In genomic region chr16:5515867-5516266, GRCm38 (mm10) we compare ENCODE assay signal across 18 mouse cellular contexts.
A peak's percentile ranks its signal among the peaks of the same experiment; 100 is the strongest.
DNase-seq lines count a peak whose midpoint lies in the region; ATAC-seq lines count a peak whose summit lies in the region.
"Had no signal": no experiment of that assay in that cellular context is flagged by ENCODE, and none has a peak within 500 bp of the region (broad histone marks: within the 10 kb centered on the region; RNA-seq: fewer than 3 reads in every experiment).

No protein-coding gene starts in this region.

- H3K27me3 ChIP-seq in midbrain, embryonic 14.5 days (ENCODE audit: control insufficient read depth, insufficient read depth, low read length) = no peaks in the 10 kb centered on the region
- no peaks in the 10 kb centered on the region for H3K27me3 ChIP-seq in midbrain, embryonic 10.5 days (ENCODE audit: low read depth, poor library complexity, severe bottlenecking)
- no peaks in the 10 kb centered on the region; the same call in 1 of the 2 replicates for H3K27me3 ChIP-seq in intestine, embryonic 16.5 days (replicated peaks; ENCODE audit: control insufficient read depth, insufficient read depth, low read length)
- H3K27me3 ChIP-seq: embryonic facial prominence, embryonic 12.5 days; forebrain, embryonic 13.5 days; forebrain, embryonic 15.5 days had no signal

- H3K9ac ChIP-seq in midbrain, embryonic 14.5 days (replicated peaks; ENCODE audit: low read length) = no peak overlapping the region
- no peak overlapping the region for H3K9ac ChIP-seq in intestine, embryonic 16.5 days (ENCODE audit: low read depth, low read length)
- H3K9ac ChIP-seq: embryonic facial prominence, embryonic 12.5 days; forebrain, embryonic 13.5 days; forebrain, embryonic 15.5 days; forebrain, postnatal 0 days had no signal

- intact Hi-C loops in gastrocnemius, postnatal 36 days (cut with DNase I) = no loop called here

- WGBS in midbrain, embryonic 14.5 days = 60% methylated on average over 5 of the region's 5 CpGs
- WGBS in midbrain, embryonic 10.5 days = 91% methylated on average over 5 of the region's 5 CpGs
- WGBS in intestine, embryonic 16.5 days = 59% methylated on average over 5 of the region's 5 CpGs

- peak; percentile 25 for DNase-seq in midbrain, embryonic 14.5 days
- no peak for DNase-seq in midbrain, embryonic 10.5 days (ENCODE audit: low spot score)
- DNase-seq in gastrocnemius, postnatal 36 days = no peak
- no peak for DNase-seq in kidney, adult 9 months
- DNase-seq: adrenal gland, adult 2 months; adrenal gland, postnatal 10 days; adrenal gland, postnatal 25 days; cerebellum, adult 11-12 months; cerebellum, adult 2 months; cerebellum, adult 9-10 months; cerebellum, postnatal 10 days; cerebellum, postnatal 25 days; forebrain, postnatal 0 days had no signal

- ATAC-seq in midbrain, embryonic 14.5 days (ENCODE audit: low FRiP score, low TSS enrichment) = no peak
- ATAC-seq in intestine, embryonic 16.5 days = peak; percentile 80
- ATAC-seq: forebrain, embryonic 13.5 days; forebrain, embryonic 15.5 days; forebrain, postnatal 0 days had no signal

- no peak overlapping the region for H3K4me2 ChIP-seq in midbrain, embryonic 14.5 days (ENCODE audit: low read length)
- no peak overlapping the region for H3K4me2 ChIP-seq in intestine, embryonic 16.5 days (ENCODE audit: low read depth, low read length)
- H3K4me2 ChIP-seq: embryonic facial prominence, embryonic 12.5 days; forebrain, embryonic 13.5 days; forebrain, embryonic 15.5 days had no signal

- no peak overlapping the region for H3K4me3 ChIP-seq in midbrain, embryonic 14.5 days (replicated peaks; ENCODE audit: low read depth, low read length)
- no peak overlapping the region for H3K4me3 ChIP-seq in midbrain, embryonic 10.5 days
- H3K4me3 ChIP-seq in intestine, embryonic 16.5 days (ENCODE audit: low read length) = no peak overlapping the region
- H3K4me3 ChIP-seq: embryonic facial prominence, embryonic 10.5 days; embryonic facial prominence, embryonic 12.5 days; forebrain, embryonic 13.5 days; forebrain, embryonic 15.5 days had no signal

- H3K36me3 ChIP-seq in midbrain, embryonic 14.5 days (ENCODE audit: control insufficient read depth, insufficient read depth, low read length) = no peaks in the 10 kb centered on the region
- H3K36me3 ChIP-seq in midbrain, embryonic 10.5 days = no peaks in the 10 kb centered on the region
- no peaks in the 10 kb centered on the region for H3K36me3 ChIP-seq in intestine, embryonic 16.5 days (ENCODE audit: control insufficient read depth, insufficient read depth, low read length)
- H3K36me3 ChIP-seq: embryonic facial prominence, embryonic 10.5 days; embryonic facial prominence, embryonic 12.5 days; forebrain, embryonic 15.5 days had no signal

- H3K4me1 ChIP-seq in midbrain, embryonic 14.5 days (ENCODE audit: control insufficient read depth, insufficient read depth, low read length) = peaks cover 5% of the 10 kb centered on the region; the same call in 1 of the 2 replicates
- H3K4me1 ChIP-seq in midbrain, embryonic 10.5 days = peaks cover 13% of the 10 kb centered on the region
- no peaks in the 10 kb centered on the region for H3K4me1 ChIP-seq in intestine, embryonic 16.5 days (ENCODE audit: control insufficient read depth, insufficient read depth, low read length)
- H3K4me1 ChIP-seq: embryonic facial prominence, embryonic 12.5 days; forebrain, embryonic 15.5 days had no signal

- no peak overlapping the region for H3K27ac ChIP-seq in midbrain, embryonic 14.5 days (replicated peaks; ENCODE audit: low read depth, low read length)
- no peak overlapping the region for H3K27ac ChIP-seq in midbrain, embryonic 10.5 days (replicated peaks)
- H3K27ac ChIP-seq in intestine, embryonic 16.5 days (ENCODE audit: low read length) = no peak overlapping the region
- H3K27ac ChIP-seq: embryonic facial prominence, embryonic 10.5 days; embryonic facial prominence, embryonic 12.5 days; forebrain, embryonic 13.5 days; forebrain, embryonic 15.5 days had no signal

- no peaks in the 10 kb centered on the region for H3K9me3 ChIP-seq in midbrain, embryonic 14.5 days (ENCODE audit: control insufficient read depth, low read length)
- H3K9me3 ChIP-seq in midbrain, embryonic 10.5 days (replicated peaks) = no peaks in the 10 kb centered on the region
- no peaks in the 10 kb centered on the region for H3K9me3 ChIP-seq in intestine, embryonic 16.5 days (ENCODE audit: control insufficient read depth, low read length)
- H3K9me3 ChIP-seq: embryonic facial prominence, embryonic 10.5 days; embryonic facial prominence, embryonic 12.5 days; forebrain, embryonic 13.5 days; forebrain, embryonic 15.5 days had no signal
